Mouse (Mus musculus) c-Kit-negative CD71-positive TER-119-positive erythroid progenitor cells, embryonic 14.5 days (primary cell): ENCODE measurements around the gene Nucb1.

ENCODE experiments used
- DNase-seq: peaks from one replicate; pipeline ENCODE4 v3.0.0-alpha.2; 2013; ENCODE audit warnings: low read depth, low spot score

Gene Nucb1

GRCm38 (mm10) chr7:45461781-45462180, 48.4 kb downstream of the Nucb1 start:
- no peak for DNase-seq

- DNase-seq, result no peak
These were observed 48.9 kb downstream of the Nucb1 start for GRCm38 (mm10) chr7:45461326-45461725.

- DNase-seq, result peak; percentile 85
These were observed 49.3 kb downstream of the Nucb1 start for GRCm38 (mm10) chr7:45460860-45461314.

GRCm38 (mm10) chr7:45460377-45460776, 49.8 kb downstream of the Nucb1 start:
- DNase-seq, result no peak

GRCm38 (mm10) chr7:45459564-45460140, 50.6 kb downstream of the Nucb1 start, which contains the start of gene Ftl1:
Gene Ftl1, minus strand, starts transcription at chr7:45459884.
- DNase-seq, result peak; percentile 94

GRCm38 (mm10) chr7:45458748-45459563, 51.2 kb downstream of the Nucb1 start:
- DNase-seq, result peak; percentile 58

GRCm38 (mm10) chr7:45457204-45458060, 52.8 kb downstream of the Nucb1 start:
- no peak for DNase-seq

GRCm38 (mm10) chr7:45456721-45457203, 53.4 kb downstream of the Nucb1 start:
- no peak for DNase-seq

GRCm38 (mm10) chr7:45455932-45456696, 54.1 kb downstream of the Nucb1 start:
- no peak for DNase-seq

GRCm38 (mm10) chr7:45454971-45455370, 55.2 kb downstream of the Nucb1 start:
- no peak for DNase-seq

- DNase-seq, result peak; percentile 84
These were observed 58.7 kb downstream of the Nucb1 start for GRCm38 (mm10) chr7:45451344-45451982.

- DNase-seq, result no peak
These were observed 60.2 kb downstream of the Nucb1 start for GRCm38 (mm10) chr7:45449974-45450373.

GRCm38 (mm10) chr7:45447325-45447990, 62.7 kb downstream of the Nucb1 start:
- no peak for DNase-seq

- DNase-seq, result no peak
These were observed 63.6 kb downstream of the Nucb1 start for GRCm38 (mm10) chr7:45446589-45446988.

- no peak for DNase-seq
These were observed 66.4 kb downstream of the Nucb1 start for GRCm38 (mm10) chr7:45443526-45444420.
